Mouse (Mus musculus): Measurements from ENCODE around the gene Tnfaip1. TPM values are rescaled to one million over a fixed set of nuclear protein-coding genes. Genes with fewer than 3 reads are reported as not detected.

Gene Tnfaip1
- polyA plus RNA-seq, 1 experiment from 2014 or later: 85.1 TPM

GRCm38 (mm10) chr11:78512025-78512957 is 23.8 kb downstream of the Tnfaip1 start, which contains the start of the genes Tmem199 and Poldip2:
Tmem199 (minus strand) TSS chr11:78512172.
Poldip2 (plus strand) TSS chr11:78512193.
- Histone ChIP-seq H3K27ac (ENCODE audit: low read length) (peak within 1 kb of the TSS; percentile 83), H3K9me3 (ENCODE audit: control insufficient read depth, low read length) (no peaks in the 10 kb centered on the region), H3K4me2 (ENCODE audit: low read depth, low read length) (peak within 1 kb of the TSS; percentile 91), H3K36me3 (ENCODE audit: control insufficient read depth, insufficient read depth, low read length) (peaks cover 29% of the 10 kb centered on the region), H3K4me3 (ENCODE audit: low read length) (peak within 1 kb of the TSS; percentile 91), H3K9ac (ENCODE audit: low read length) (peak within 1 kb of the TSS; percentile 99), H3K4me1 (replicated peaks; ENCODE audit: control insufficient read depth, insufficient read depth, low read length) (peaks cover 16% of the 10 kb centered on the region), H3K27me3 (ENCODE audit: control insufficient read depth, insufficient read depth, low read depth, low read length) (no peaks in the 10 kb centered on the region)
- under 1% methylated on average over 56 of the region's 67 CpGs for WGBS
- peak; percentile 99 for ATAC-seq (ENCODE audit: low read depth)

DNA sequence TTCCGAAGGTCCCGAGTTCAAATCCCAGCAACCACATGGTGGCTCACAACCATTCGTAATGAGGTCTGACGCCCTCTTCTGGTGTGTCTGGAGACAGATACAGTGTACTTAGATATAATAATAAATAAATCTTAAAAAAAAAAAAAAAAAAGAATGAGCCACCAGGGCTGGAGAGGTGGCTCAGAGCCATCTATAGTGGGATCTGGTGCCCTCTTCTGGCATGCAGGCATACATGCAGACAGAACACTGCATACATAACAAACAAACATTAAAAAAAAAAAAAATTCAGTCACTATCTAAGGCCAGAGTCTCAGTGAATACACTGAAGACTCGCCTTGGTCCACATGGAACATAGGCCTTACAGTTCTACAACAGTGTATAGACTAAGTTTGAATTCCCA is 27.0 kb downstream of the Tnfaip1 start:
- H3K36me3 ChIP-seq (ENCODE audit: control insufficient read depth, insufficient read depth, low read length): peaks cover 12% of the 10 kb centered on the region; the same call in 1 of the 2 replicates

GRCm38 (mm10) chr11:78505430-78505829 is 30.7 kb downstream of the Tnfaip1 start:
- peaks cover 9% of the 10 kb centered on the region; the same call in 1 of the 2 replicates for H3K36me3 ChIP-seq (ENCODE audit: control insufficient read depth, insufficient read depth, low read length)
- no peak overlapping the region for H3K4me3 ChIP-seq (ENCODE audit: low read length)
- 82% methylated on average over 3 of the region's 3 CpGs for WGBS
- H3K4me2 ChIP-seq (ENCODE audit: low read depth, low read length): no peak overlapping the region
- no peaks in the 10 kb centered on the region for H3K4me1 ChIP-seq (replicated peaks; ENCODE audit: control insufficient read depth, insufficient read depth, low read length)
- ATAC-seq (ENCODE audit: low read depth): no peak
- no peak overlapping the region for H3K27ac ChIP-seq (ENCODE audit: low read length)
- H3K9me3 ChIP-seq (ENCODE audit: control insufficient read depth, low read length): no peaks in the 10 kb centered on the region
- no peak overlapping the region for H3K9ac ChIP-seq (ENCODE audit: low read length)
- H3K27me3 ChIP-seq (ENCODE audit: control insufficient read depth, insufficient read depth, low read depth, low read length): peaks cover 11% of the 10 kb centered on the region; the same call in 1 of the 2 replicates

More for the DNA sequence above, 27.0 kb downstream of the Tnfaip1 start:
- H3K9me3 ChIP-seq (ENCODE audit: control insufficient read depth, low read length): no peaks in the 10 kb centered on the region
- 75% methylated on average over 5 of the region's 5 CpGs for WGBS
- no peak overlapping the region for H3K4me3 ChIP-seq (ENCODE audit: low read length)
- no peak overlapping the region for H3K27ac ChIP-seq (ENCODE audit: low read length)
- peaks cover 16% of the 10 kb centered on the region for H3K4me1 ChIP-seq (replicated peaks; ENCODE audit: control insufficient read depth, insufficient read depth, low read length)
- H3K4me2 ChIP-seq (ENCODE audit: low read depth, low read length): no peak overlapping the region
- no peaks in the 10 kb centered on the region for H3K27me3 ChIP-seq (ENCODE audit: control insufficient read depth, insufficient read depth, low read depth, low read length)
- no peak overlapping the region for H3K9ac ChIP-seq (ENCODE audit: low read length)
- no peak for ATAC-seq (ENCODE audit: low read depth)

DNA sequence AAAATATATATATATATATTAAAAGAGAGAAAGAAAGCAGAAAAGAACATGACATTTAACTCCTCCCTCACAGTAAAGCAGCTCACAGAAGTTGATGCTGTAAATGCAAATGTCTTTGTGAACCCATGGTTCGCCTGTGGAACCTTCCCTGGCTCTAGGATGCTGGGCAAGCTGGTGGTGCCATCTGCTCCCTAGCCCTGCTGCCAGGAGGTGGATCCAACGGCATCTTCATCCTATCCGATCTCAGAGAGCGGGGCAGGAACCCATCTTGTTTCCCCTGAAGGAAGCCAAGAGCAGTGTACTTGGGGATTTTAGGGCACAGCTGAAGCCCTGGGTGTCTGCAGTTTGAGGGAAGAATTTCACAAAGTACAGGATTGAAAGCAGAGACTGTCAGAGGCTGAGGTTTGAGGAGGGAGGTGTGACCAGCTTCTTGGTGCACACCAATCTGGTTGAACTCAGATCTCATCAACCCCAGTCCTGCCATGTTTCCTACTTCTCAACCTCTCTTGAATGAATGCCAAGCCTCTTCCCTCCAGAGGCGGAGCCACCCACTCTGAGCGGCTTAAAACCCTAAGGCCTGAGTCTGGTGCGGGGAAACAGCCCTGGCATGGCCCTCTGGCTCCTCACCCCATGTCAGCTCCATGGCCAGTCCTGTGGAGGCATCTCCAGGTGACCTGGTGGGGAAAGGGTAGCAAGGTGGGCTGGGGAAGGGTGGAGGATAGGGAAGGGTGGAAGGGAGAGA is 33.1 kb downstream of the Tnfaip1 start, which contains the start of gene Sebox:
Gene Sebox (plus strand): TSS at position 539 of the 742 bp plus-strand sequence.
- H3K36me3 ChIP-seq (ENCODE audit: control insufficient read depth, insufficient read depth, low read length): peaks cover 5% of the 10 kb centered on the region; the same call in 1 of the 2 replicates
- no peak within 1 kb of the TSS for H3K9ac ChIP-seq (ENCODE audit: low read length)
- ATAC-seq (ENCODE audit: low read depth): no peak
- H3K27ac ChIP-seq (ENCODE audit: low read length): no peak within 1 kb of the TSS
- H3K4me3 ChIP-seq (ENCODE audit: low read length): no peak within 1 kb of the TSS
- no peaks in the 10 kb centered on the region for H3K9me3 ChIP-seq (ENCODE audit: control insufficient read depth, low read length)
- H3K27me3 ChIP-seq (ENCODE audit: control insufficient read depth, insufficient read depth, low read depth, low read length): peaks cover 26% of the 10 kb centered on the region
- H3K4me2 ChIP-seq (ENCODE audit: low read depth, low read length): no peak within 1 kb of the TSS
- no peaks in the 10 kb centered on the region for H3K4me1 ChIP-seq (replicated peaks; ENCODE audit: control insufficient read depth, insufficient read depth, low read length)
- WGBS: 63% methylated on average over 7 of the region's 7 CpGs

- WGBS: 68% methylated on average over 20 of the region's 20 CpGs
Measured at GRCm38 (mm10) chr11:78501529-78501928, 34.6 kb downstream of the Tnfaip1 start.

DNA sequence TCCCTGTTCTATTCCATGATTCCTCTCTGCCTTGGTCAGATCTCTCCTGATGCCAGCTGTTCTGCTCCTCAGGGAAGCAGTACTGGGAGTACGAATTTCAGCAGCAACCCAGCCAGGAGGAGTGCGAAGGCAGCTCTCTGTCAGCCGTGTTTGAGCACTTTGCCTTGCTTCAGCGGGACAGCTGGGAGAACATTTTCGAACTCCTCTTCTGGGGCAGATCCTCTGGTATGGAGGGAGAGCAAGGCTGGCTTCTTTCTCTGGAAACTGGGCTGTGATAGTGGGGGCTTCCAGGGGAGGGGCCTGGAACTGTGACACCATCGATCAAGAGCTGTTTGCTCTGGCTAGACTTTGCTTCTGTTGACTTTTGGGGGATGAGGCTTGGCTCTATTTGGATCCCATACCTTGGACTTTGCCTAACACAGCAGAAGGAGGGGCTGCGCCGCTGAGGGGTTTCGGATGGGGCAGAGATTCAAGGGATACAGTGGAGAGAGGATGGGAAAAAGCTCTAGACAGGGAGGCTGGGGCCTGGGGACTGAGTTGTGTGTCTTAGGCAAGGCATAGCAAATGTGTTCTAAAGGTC is 35.4 kb downstream of the Tnfaip1 start:
- Histone ChIP-seq H3K36me3 (ENCODE audit: control insufficient read depth, insufficient read depth, low read length) (0 out of 2 replicates have a peak, but pooled peaks cover 2% of the 10 kb centered on the region), H3K9me3 (ENCODE audit: control insufficient read depth, low read length) (no peaks in the 10 kb centered on the region), H3K4me2 (ENCODE audit: low read depth, low read length) (no peak overlapping the region), H3K4me1 (replicated peaks; ENCODE audit: control insufficient read depth, insufficient read depth, low read length) (peaks cover 8% of the 10 kb centered on the region), H3K27ac (ENCODE audit: low read length) (no peak overlapping the region), H3K27me3 (ENCODE audit: control insufficient read depth, insufficient read depth, low read depth, low read length) (peaks cover 38% of the 10 kb centered on the region), H3K4me3 (ENCODE audit: low read length) (no peak overlapping the region), H3K9ac (ENCODE audit: low read length) (no peak overlapping the region)
- ATAC-seq (ENCODE audit: low read depth): no peak
- 48% methylated on average over 9 of the region's 9 CpGs for WGBS

More at GRCm38 (mm10) chr11:78501529-78501928, 34.6 kb downstream of the Tnfaip1 start:
- no peak overlapping the region for H3K4me2 ChIP-seq (ENCODE audit: low read depth, low read length)
- H3K9me3 ChIP-seq (ENCODE audit: control insufficient read depth, low read length): no peaks in the 10 kb centered on the region
- H3K9ac ChIP-seq (ENCODE audit: low read length): no peak overlapping the region
- H3K4me1 ChIP-seq (replicated peaks; ENCODE audit: control insufficient read depth, insufficient read depth, low read length): peaks cover 8% of the 10 kb centered on the region
- peaks cover 31% of the 10 kb centered on the region for H3K27me3 ChIP-seq (ENCODE audit: control insufficient read depth, insufficient read depth, low read depth, low read length)
- H3K27ac ChIP-seq (ENCODE audit: low read length): no peak overlapping the region
- 0 out of 2 replicates have a peak, but pooled peaks cover 2% of the 10 kb centered on the region for H3K36me3 ChIP-seq (ENCODE audit: control insufficient read depth, insufficient read depth, low read length)
- ATAC-seq (ENCODE audit: low read depth): no peak
- no peak overlapping the region for H3K4me3 ChIP-seq (ENCODE audit: low read length)

- no peak overlapping the region for H3K4me3 ChIP-seq (ENCODE audit: low read length)
- no peaks in the 10 kb centered on the region for H3K9me3 ChIP-seq (ENCODE audit: control insufficient read depth, low read length)
- no peak overlapping the region for H3K27ac ChIP-seq (ENCODE audit: low read length)
- ATAC-seq (ENCODE audit: low read depth): no peak
- no peak overlapping the region for H3K4me2 ChIP-seq (ENCODE audit: low read depth, low read length)
- WGBS: 30% methylated on average over 16 of the region's 16 CpGs
- no peaks in the 10 kb centered on the region for H3K36me3 ChIP-seq (ENCODE audit: control insufficient read depth, insufficient read depth, low read length)
- peaks cover 42% of the 10 kb centered on the region for H3K27me3 ChIP-seq (ENCODE audit: control insufficient read depth, insufficient read depth, low read depth, low read length)
- peaks cover 8% of the 10 kb centered on the region for H3K4me1 ChIP-seq (replicated peaks; ENCODE audit: control insufficient read depth, insufficient read depth, low read length)
- H3K9ac ChIP-seq (ENCODE audit: low read length): no peak overlapping the region
Measured at GRCm38 (mm10) chr11:78499543-78499942, 36.6 kb downstream of the Tnfaip1 start.

DNA sequence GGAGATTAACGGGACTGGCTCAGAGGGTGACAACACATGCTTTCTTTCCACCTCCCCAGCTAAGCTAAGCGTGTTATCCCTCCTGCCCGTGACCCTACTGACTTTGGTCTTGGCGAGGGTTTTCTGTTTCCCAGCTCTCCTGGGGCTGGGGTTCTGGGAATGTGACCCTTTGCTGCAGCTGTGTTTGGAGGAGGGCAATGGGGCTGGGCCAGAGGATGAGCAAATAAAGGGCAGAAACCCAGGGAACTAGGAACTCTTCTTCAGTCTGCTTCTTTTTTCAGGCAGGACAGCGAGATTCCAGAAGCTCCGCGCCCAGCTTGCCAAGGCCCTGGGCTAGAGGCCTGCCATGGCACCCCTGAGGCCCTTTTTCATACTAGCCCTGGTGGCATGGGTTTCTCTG is 37.1 kb downstream of the Tnfaip1 start, which contains the start of gene Vtn:
Gene Vtn (plus strand): TSS at position 88 of the 400 bp plus-strand sequence.
- no peaks in the 10 kb centered on the region for H3K36me3 ChIP-seq (ENCODE audit: control insufficient read depth, insufficient read depth, low read length)
- H3K9me3 ChIP-seq (ENCODE audit: control insufficient read depth, low read length): no peaks in the 10 kb centered on the region
- H3K4me1 ChIP-seq (replicated peaks; ENCODE audit: control insufficient read depth, insufficient read depth, low read length): peaks cover 8% of the 10 kb centered on the region
- 29% methylated on average over 7 of the region's 7 CpGs for whole genome bisulfite sequencing
- H3K4me3 ChIP-seq (ENCODE audit: low read length): peak within 1 kb of the TSS; percentile 56
- H3K27me3 ChIP-seq (ENCODE audit: control insufficient read depth, insufficient read depth, low read depth, low read length): peaks cover 48% of the 10 kb centered on the region
- ATAC-seq (ENCODE audit: low read depth): no peak
- no peak within 1 kb of the TSS for H3K9ac ChIP-seq (ENCODE audit: low read length)
- peak within 1 kb of the TSS; percentile 99 for H3K4me2 ChIP-seq (ENCODE audit: low read depth, low read length)
- H3K27ac ChIP-seq (ENCODE audit: low read length): no peak within 1 kb of the TSS
